Mouse (Mus musculus) hindbrain, embryonic 14.5 days (tissue): ENCODE data around the gene Acot11. TPM values are rescaled to one million over a fixed set of nuclear protein-coding genes. Genes with fewer than 3 reads are reported as not detected.

Experiments used
- ATAC-seq: fragments of 200-750 bp; cut with Nextera tagmentation; 2 replicates; pipeline ENCODE4 v1.8.0; 2017; ENCODE audit warnings: moderate number of reproducible peaks, mild to moderate bottlenecking, moderate TSS enrichment, moderate library complexity; ENCODE audit not compliant: low FRiP score
- DNase-seq: peaks from one replicate; pipeline ENCODE4 v3.0.0-alpha.2; 2015; ENCODE audit warnings: low spot score
- H3K27ac ChIP-seq: fragments of 300-500 bp; sonication (generic); 2 replicates; pipeline ENCODE4 v1.5.1; 2014; ENCODE audit warnings: mild to moderate bottlenecking, moderate library complexity
- H3K27me3 ChIP-seq: fragments of 300-500 bp; sonication (generic); 2 replicates; pipeline ENCODE4 v1.6.1; 2014; ENCODE audit warnings: mild to moderate bottlenecking, low read length, mixed read lengths; ENCODE audit not compliant: control insufficient read depth, insufficient read depth
- H3K36me3 ChIP-seq: fragments of 300-500 bp; sonication (generic); replicated peaks from 2 replicates; pipeline ENCODE4 v1.6.1; 2014; ENCODE audit not compliant: control insufficient read depth, insufficient read depth
- H3K4me1 ChIP-seq: fragments of 300-500 bp; sonication (generic); replicated peaks from 2 replicates; pipeline ENCODE4 v1.6.1; 2014; ENCODE audit warnings: antibody characterized with exemption, low read length, mixed read lengths; ENCODE audit not compliant: control insufficient read depth, insufficient read depth
- H3K4me2 ChIP-seq: fragments of 300-500 bp; sonication (generic); replicated peaks from 2 replicates; pipeline ENCODE4 v1.6.1; 2014; ENCODE audit warnings: mild to moderate bottlenecking, moderate library complexity
- H3K4me3 ChIP-seq: fragments of 300-500 bp; sonication (generic); replicated peaks from 2 replicates; pipeline ENCODE4 v1.5.1; 2014; ENCODE audit warnings: mild to moderate bottlenecking, low read length
- H3K9ac ChIP-seq: fragments of 300-500 bp; sonication (generic); 2 replicates; pipeline ENCODE4 v1.6.1; 2014
- H3K9me3 ChIP-seq: fragments of 300-500 bp; sonication (generic); 2 replicates; pipeline ENCODE4 v1.6.1; 2016; ENCODE audit warnings: low read length; ENCODE audit not compliant: control insufficient read depth
- WGBS: fragments of 180-500 bp; shearing (Covaris S2); extraction: QIAGEN DNeasy Blood & Tissue Kit; methylation state at CpG from one replicate; pipeline ENCODE4 v1.1.7; 2014; 5-methylcytosine and 5-hydroxymethylcytosine counted together
- polyA plus RNA-seq: library from polyadenylated mRNA; unstranded; fragments of >200 nt; fragmentation: Nextera tagmentation; extraction: Ambion mirVana; gene quantifications from 2 replicates; pipeline ENCODE4 v1.2.1, GENCODE M21; 2014

Acot11 gene
- polyA plus RNA-seq, 1 experiment from 2014 or later: 2.0 TPM

GRCm38 (mm10) chr4:106839254-106839834, 34.5 kb upstream of the Acot11 start:
- Histone ChIP-seq H3K27me3 (no peaks in the 10 kb centered on the region), H3K9ac (peak overlapping the region; percentile 94), H3K4me1 (peaks cover 44% of the 10 kb centered on the region), H3K27ac (peak overlapping the region; percentile 100), H3K36me3 (no peaks in the 10 kb centered on the region), H3K4me3 (peak overlapping the region; percentile 57), H3K4me2 (peak overlapping the region; percentile 100), H3K9me3 (no peaks in the 10 kb centered on the region)
- WGBS: under 1% methylated on average over 32 of the region's 32 CpGs
- ATAC-seq: no peak
- DNase-seq: peak; percentile 49

DNA sequence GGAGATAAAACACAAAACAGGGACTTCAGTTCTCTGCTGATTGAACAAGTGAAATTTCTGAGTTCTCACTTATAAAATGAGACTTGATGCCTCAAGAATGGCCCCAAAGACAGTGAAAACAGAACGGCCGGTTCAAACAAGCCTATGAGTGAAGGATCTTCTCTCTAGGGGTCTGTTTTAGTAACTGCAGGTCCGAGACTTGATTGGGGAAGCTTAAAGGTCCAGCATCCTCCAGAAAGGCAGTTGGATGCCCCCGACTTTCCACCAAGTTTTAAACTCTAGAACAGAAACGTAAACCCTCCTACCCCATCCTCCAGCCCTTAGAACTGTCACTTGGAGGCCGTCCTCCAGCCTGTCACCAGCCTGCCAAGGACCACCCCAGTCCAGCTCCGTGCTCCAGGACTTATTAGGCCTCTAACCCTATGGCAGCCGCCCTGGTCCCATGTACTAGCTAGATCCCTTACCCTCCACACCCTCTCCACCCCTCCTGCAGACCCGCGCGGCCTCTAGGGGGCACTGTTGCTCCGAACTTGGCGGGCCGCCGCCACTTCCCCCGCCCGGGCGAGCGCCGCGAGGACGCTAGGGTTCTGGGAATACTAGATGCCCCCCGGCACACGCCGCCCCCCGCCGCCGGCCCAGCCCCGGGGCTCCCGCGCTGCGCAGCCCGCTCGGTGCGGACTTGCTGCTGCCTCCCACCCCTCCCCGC, 33.9 kb upstream of the Acot11 start:
- 2% methylated on average over 36 of the region's 36 CpGs for WGBS
- H3K36me3 ChIP-seq: no peaks in the 10 kb centered on the region
- peaks cover 44% of the 10 kb centered on the region for H3K4me1 ChIP-seq
- peak; percentile 76 for ATAC-seq
- no peaks in the 10 kb centered on the region for H3K9me3 ChIP-seq
- DNase-seq: peak; percentile 93
- no peaks in the 10 kb centered on the region for H3K27me3 ChIP-seq
- H3K4me2 ChIP-seq: peak overlapping the region; percentile 100
- H3K27ac ChIP-seq: peak overlapping the region; percentile 100
- H3K4me3 ChIP-seq: peak overlapping the region; percentile 57
- H3K9ac ChIP-seq: peak overlapping the region; percentile 94

GRCm38 (mm10) chr4:106837964-106838363, 33.2 kb upstream of the Acot11 start:
- Histone ChIP-seq H3K4me2 (peak overlapping the region; percentile 100), H3K9me3 (no peaks in the 10 kb centered on the region), H3K36me3 (no peaks in the 10 kb centered on the region), H3K9ac (peak overlapping the region; percentile 58), H3K27ac (peak overlapping the region; percentile 100), H3K27me3 (no peaks in the 10 kb centered on the region), H3K4me3 (peak overlapping the region; percentile 22), H3K4me1 (peaks cover 44% of the 10 kb centered on the region)
- ATAC-seq (peak; percentile 49), DNase-seq (peak; percentile 84)
- under 1% methylated on average over 11 of the region's 18 CpGs for WGBS

DNA sequence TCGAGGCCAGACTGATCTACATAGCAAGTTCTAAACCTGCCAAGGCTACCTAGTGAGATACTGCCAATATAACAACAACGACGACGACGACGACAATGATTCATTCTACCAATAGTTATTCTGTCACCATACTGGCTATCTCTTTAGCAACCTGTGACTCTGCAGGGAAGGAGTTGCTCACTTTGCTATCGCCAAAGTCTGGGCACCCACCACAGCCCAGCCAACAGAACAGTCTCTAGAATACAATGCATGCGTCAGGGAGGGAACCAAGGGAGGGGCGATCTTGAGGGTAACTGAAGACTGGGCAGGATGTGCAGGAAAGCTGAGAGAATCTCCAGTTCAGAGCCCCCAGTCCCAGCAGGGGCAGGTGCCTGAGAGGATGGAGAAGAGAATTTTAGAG, 32.6 kb upstream of the Acot11 start:
- Histone ChIP-seq H3K27ac (peak overlapping the region; percentile 100), H3K9ac (peak overlapping the region; percentile 58), H3K36me3 (no peaks in the 10 kb centered on the region), H3K4me1 (peaks cover 44% of the 10 kb centered on the region), H3K4me2 (peak overlapping the region; percentile 100), H3K9me3 (no peaks in the 10 kb centered on the region), H3K4me3 (peak overlapping the region; percentile 22), H3K27me3 (no peaks in the 10 kb centered on the region)
- ATAC-seq (no peak), DNase-seq (no peak)
- 4% methylated on average over 9 of the region's 9 CpGs for WGBS

- no peak overlapping the region for H3K4me3 ChIP-seq
- H3K27ac ChIP-seq: no peak overlapping the region
- peaks cover 20% of the 10 kb centered on the region for H3K4me1 ChIP-seq
- ATAC-seq: no peak
- H3K27me3 ChIP-seq: no peaks in the 10 kb centered on the region
- H3K9me3 ChIP-seq: no peaks in the 10 kb centered on the region
- no peak overlapping the region for H3K9ac ChIP-seq
- 70% methylated on average over 6 of the region's 6 CpGs for WGBS
- no peak for DNase-seq
- no peak overlapping the region for H3K4me2 ChIP-seq
- no peaks in the 10 kb centered on the region for H3K36me3 ChIP-seq
Measured at GRCm38 (mm10) chr4:106830545-106831112, 25.8 kb upstream of the Acot11 start.

GRCm38 (mm10) chr4:106827738-106828361, 23.1 kb upstream of the Acot11 start:
- Histone ChIP-seq H3K27me3 (no peaks in the 10 kb centered on the region), H3K4me2 (peak overlapping the region; percentile 77), H3K27ac (peak overlapping the region; percentile 76), H3K4me3 (peak overlapping the region; percentile 32), H3K4me1 (peaks cover 20% of the 10 kb centered on the region), H3K36me3 (no peaks in the 10 kb centered on the region), H3K9ac (peak overlapping the region; percentile 61), H3K9me3 (no peaks in the 10 kb centered on the region)
- DNase-seq (peak; percentile 56), ATAC-seq (peak; percentile 82)
- WGBS: under 1% methylated on average over 42 of the region's 42 CpGs

DNA sequence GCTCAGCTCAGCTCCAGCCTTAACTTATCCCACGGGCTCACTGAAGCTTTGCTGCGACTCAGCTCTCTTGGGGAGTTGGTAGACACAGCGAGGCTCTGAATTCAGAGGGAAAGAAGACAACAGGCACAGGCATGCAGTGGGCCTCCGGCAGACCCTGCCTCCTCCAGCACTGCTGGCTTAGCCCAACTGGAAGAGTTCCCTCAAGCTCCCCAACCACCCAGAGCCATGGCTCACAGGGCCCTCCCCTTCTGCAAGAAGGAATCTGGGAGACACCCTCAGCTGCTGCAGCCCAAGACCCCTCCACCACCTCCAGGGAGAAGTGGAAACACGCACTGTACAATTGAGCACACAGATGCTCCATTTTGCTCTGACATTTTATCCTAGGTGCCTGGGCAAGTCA, 20.4 kb upstream of the Acot11 start:
- DNase-seq: no peak
- no peak for ATAC-seq
- Histone ChIP-seq H3K4me2 (no peak overlapping the region), H3K9me3 (no peaks in the 10 kb centered on the region), H3K27ac (no peak overlapping the region), H3K9ac (no peak overlapping the region), H3K27me3 (no peaks in the 10 kb centered on the region), H3K36me3 (no peaks in the 10 kb centered on the region), H3K4me3 (no peak overlapping the region), H3K4me1 (peaks cover 20% of the 10 kb centered on the region)
- 58% methylated on average over 5 of the region's 5 CpGs for WGBS

DNA sequence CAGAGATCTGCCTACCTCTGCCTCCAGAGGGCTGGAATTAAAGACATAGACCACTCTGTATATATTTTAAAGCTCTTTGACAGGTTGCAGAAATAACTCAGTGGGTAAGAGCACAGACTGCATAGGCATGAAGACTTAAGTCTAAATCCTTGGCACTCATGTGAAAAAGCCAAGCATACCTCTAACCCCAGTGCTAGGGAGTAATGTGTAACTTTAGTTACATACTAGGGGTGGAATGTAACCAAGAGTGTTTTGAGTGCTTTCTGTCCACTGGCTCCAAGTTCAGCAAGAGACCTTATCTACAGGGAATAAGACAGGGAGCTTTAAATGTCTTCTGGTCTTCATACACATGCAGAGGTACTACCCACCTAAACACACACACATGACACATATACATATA, 14.6 kb upstream of the Acot11 start:
- DNase-seq (no peak), ATAC-seq (no peak)
- Histone ChIP-seq H3K9ac (no peak overlapping the region), H3K27ac (no peak overlapping the region), H3K4me3 (no peak overlapping the region), H3K9me3 (no peaks in the 10 kb centered on the region), H3K27me3 (no peaks in the 10 kb centered on the region), H3K36me3 (no peaks in the 10 kb centered on the region), H3K4me1 (peaks cover 11% of the 10 kb centered on the region; the same call in 1 of the 2 replicates), H3K4me2 (no peak overlapping the region)

DNA sequence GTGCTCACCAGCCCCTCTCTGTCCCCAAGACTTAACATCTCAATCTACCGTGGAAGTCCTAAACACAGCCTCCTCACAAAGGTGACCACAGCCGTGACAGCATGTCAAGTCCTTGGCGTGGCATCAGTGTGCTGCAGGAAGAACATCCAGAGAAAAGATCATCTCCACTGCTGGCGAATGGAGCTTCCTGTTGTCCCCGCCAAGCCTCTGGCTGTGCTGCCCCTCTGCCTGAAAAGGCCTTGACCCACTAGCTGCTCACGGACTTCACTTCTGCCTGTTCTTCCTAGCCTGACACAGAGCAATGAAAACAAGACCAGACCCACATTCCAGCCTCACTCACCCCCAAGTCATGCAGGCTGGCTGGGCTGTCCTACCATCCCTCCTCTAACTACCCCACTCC, 13.5 kb upstream of the Acot11 start:
- Histone ChIP-seq H3K27ac (no peak overlapping the region), H3K4me3 (no peak overlapping the region), H3K9ac (no peak overlapping the region), H3K9me3 (no peaks in the 10 kb centered on the region), H3K4me2 (no peak overlapping the region), H3K36me3 (no peaks in the 10 kb centered on the region), H3K4me1 (peaks cover 11% of the 10 kb centered on the region; the same call in 1 of the 2 replicates), H3K27me3 (no peaks in the 10 kb centered on the region)
- ATAC-seq: no peak
- DNase-seq: no peak
- WGBS: 73% methylated on average over 6 of the region's 6 CpGs
